Mouse (Mus musculus) E14TG2a.4 (cell line): ENCODE results near the gene Hps4.

Experiments
- CTCF ChIP-seq: conservative IDR thresholded peaks from 2 replicates; pipeline ENCODE4 v1.5.1; 2014; ENCODE audit warnings: low read length
- NANOG ChIP-seq: IDR thresholded peaks from 2 replicates; pipeline ENCODE4 v1.6.1; 2014; ENCODE audit warnings: borderline replicate concordance, low read length, mixed read lengths
- POU5F1 ChIP-seq: IDR thresholded peaks from 2 replicates; pipeline ENCODE4 v1.6.1; 2014; ENCODE audit warnings: low read length, borderline replicate concordance

- TF ChIP-seq POU5F1 = no peak
- no peak for TF ChIP-seq CTCF
- TF ChIP-seq NANOG = no peak
These were observed 35.8 kb downstream of the Hps4 start for GRCm38 (mm10) chr5:112378716-112379115.
